Mouse (Mus musculus) frontal cortex, adult (tissue): ENCODE results near the gene Lrrc28.

Source experiments
- ATAC-seq: cut with Nextera tagmentation; 2 replicates; pipeline ENCODE4 v1.9.2; 2017; ENCODE audit warnings: mild to moderate bottlenecking, moderate library complexity, mixed read lengths; ENCODE audit not compliant: low TSS enrichment

Lrrc28 gene

DNA sequence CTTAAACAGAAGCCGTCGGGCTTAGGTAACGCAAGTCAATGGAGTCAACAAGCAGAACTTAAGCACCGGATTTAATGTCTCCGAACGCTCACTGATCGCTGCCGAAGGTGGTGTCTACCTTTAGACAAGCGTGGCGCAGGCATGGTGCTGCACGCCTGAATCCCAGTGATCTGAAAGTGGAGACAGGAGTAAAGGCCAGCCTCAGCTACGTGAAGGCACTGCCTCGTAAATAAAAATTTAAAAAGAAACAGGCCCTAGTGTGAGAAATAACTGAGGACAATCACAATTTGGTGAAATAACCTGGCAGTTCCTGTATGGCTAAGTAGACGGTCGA, 580 bp upstream of the Lrrc28 start:
- ATAC-seq = peak; percentile 12; the same call in 1 of the 2 replicates

DNA sequence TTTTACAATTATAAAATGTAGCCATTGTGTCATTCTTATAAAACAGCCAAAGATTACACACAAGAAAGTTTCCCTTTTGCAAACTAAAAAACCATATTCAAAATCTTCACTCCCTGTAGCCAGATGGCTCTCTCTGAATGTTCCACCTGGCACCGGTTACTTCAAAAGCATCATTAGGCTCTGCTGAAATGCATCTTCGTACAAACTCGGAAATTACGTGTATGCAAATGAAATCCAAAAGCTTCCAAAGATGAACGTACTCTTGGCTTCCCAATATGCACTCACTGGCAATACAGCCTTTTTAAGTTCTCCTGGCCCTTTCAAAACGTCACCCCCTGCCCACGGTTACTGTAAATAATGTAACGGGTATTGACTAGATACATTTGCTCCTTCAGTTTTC, 777 bp downstream of the Lrrc28 start:
- ATAC-seq = peak; percentile 23

- no peak for ATAC-seq
Measured at GRCm38 (mm10) chr7:67642955-67643354, 2.1 kb downstream of the Lrrc28 start.

DNA sequence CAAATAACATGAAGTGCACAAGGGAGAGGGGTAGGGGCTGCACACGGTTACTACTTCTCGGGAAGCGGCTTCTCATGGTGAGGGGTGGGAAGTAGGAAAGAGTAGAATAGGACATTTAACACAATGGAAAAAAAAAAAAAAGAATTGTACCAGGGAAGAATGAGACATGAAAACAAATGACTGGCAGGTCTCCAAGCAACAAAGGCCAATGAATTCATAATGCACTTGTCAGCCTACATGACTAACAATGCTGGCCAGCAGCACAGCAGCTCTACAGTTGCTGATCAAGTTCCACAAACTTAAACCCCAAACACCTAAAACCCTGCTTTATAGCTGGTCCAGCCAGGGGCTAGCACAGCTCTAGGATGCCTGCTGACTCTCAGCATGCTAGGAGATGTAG, 6.1 kb downstream of the Lrrc28 start:
- ATAC-seq = peak; percentile 47; the same call in 1 of the 2 replicates

GRCm38 (mm10) chr7:67636161-67636560, 8.9 kb downstream of the Lrrc28 start:
- no peak for ATAC-seq

GRCm38 (mm10) chr7:67634210-67634609, 10.9 kb downstream of the Lrrc28 start:
- no peak for ATAC-seq

GRCm38 (mm10) chr7:67632380-67632779, 12.7 kb downstream of the Lrrc28 start:
- no peak for ATAC-seq

- ATAC-seq = peak; percentile 87
Measured at GRCm38 (mm10) chr7:67630817-67631216, 14.3 kb downstream of the Lrrc28 start.

DNA sequence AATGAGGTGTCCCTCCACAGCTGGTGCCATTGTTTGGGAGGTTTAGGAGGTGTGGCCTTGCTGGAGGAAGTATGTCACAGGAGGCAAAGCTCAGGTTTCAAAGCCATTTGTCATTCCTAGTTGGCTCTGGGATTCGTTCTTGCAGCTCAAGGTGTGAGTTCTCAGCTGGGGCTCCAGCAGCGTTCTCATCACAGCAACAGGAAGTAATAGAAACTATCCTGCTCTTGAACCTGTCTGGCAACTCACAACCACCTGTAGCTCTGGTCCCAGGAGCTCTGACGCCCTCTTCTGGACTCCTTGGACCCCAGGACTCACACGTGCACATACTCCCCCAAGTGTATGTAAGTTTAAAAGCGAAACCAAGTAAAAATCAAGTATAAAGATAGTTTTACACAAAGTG, 15.4 kb downstream of the Lrrc28 start:
- ATAC-seq = no peak

DNA sequence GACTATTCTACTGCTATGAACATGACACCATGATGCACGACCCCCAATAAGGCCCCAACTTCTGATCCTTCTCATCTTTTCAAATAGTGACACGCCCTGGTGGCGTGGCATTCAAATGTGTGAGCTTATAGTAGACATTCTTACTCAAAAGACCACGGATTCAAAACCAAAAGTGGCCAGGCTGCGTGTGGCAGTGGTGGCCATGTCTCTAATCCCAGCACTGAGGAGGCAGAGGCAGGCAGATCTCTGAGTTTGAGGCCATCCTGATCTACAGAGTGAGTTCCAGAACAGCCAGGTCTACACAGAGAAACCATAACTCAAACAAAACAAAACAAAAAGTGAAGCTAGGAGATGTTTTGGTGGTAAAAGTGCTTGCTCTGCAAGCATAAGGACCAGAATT, 18.4 kb downstream of the Lrrc28 start:
- no peak for ATAC-seq

DNA sequence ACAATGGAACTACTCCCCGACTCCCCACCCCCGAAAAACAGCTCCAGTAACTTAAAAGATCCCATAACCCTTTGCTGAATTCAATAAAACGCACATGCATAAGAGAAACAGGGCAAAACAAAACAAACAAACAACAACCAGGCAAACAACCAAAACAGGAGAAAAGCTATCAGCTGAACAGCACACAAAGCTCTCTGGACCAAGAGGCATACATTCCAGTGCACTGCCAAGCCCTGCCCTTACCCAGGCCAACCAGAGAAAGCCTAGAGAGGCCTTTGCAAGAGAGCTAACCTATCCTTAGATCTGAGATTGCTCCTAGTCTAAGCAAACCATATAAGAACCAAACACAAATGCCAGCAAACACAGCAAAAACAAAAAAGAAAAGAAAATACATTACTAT, 22.9 kb downstream of the Lrrc28 start:
- ATAC-seq = no peak

DNA sequence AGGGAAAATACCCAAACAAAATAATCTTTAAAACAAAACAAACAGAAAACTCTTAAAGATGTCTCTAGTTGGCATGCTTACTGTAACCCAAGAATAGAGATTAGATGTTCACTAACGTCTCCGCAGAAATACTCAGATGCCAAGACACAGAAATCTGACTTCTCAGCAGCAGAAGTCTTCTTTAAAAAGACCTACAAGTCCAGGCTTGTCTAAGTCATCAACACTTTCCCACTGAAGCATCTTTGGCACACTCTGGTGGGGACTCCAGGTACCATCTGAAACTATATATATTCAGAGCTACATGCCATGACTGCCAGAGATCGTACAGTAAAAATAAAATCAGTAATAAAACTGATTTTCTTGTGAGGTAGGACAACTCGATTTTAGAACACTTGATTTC, 25.2 kb downstream of the Lrrc28 start:
- peak; percentile 78 for ATAC-seq

DNA sequence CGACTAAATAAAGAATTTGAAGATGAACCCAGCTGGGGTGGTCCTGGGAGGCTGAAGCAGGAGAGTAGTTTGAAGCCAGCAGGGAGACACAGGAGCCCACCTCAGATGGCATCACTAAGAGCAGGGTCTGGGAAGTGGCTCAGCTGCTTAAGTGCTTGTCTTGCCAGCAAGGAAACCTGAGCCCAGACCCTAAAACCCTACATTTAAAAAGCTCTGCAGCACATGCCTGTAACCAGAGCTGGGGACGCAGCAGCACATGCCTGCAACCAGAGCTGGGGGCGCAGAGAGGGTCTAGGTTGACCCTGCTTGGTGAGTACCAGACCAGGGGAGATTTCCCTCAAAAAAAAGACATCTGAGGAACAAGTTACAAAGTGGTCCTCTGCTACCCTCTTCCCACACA, 26.8 kb downstream of the Lrrc28 start:
- ATAC-seq = no peak

GRCm38 (mm10) chr7:67617646-67618045, 27.4 kb downstream of the Lrrc28 start:
- no peak for ATAC-seq

DNA sequence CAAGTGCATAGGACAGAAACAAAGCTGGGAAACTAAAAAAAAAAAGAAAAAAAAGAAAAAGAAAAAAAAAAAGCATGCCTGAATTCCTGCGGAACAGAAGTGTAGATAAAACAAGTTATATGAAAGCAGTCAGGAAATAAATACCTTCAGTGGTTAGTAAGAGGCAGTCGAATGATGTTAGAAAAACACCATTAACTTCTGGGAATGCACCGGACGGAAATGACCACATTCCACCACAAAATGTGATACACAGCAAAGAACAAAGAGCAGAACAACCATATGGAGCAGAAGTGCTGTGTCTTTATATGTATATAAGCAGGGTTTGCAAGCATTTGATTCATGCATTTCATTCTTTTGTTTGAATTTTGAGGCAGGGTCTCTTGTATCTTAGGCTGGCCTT, 28.2 kb downstream of the Lrrc28 start:
- no peak for ATAC-seq

- ATAC-seq = no peak
Measured at GRCm38 (mm10) chr7:67614464-67614861, 30.6 kb downstream of the Lrrc28 start.

GRCm38 (mm10) chr7:67613795-67614463, 31.1 kb downstream of the Lrrc28 start:
- no peak for ATAC-seq

GRCm38 (mm10) chr7:67608348-67609024, 36.6 kb downstream of the Lrrc28 start:
- ATAC-seq = no peak

DNA sequence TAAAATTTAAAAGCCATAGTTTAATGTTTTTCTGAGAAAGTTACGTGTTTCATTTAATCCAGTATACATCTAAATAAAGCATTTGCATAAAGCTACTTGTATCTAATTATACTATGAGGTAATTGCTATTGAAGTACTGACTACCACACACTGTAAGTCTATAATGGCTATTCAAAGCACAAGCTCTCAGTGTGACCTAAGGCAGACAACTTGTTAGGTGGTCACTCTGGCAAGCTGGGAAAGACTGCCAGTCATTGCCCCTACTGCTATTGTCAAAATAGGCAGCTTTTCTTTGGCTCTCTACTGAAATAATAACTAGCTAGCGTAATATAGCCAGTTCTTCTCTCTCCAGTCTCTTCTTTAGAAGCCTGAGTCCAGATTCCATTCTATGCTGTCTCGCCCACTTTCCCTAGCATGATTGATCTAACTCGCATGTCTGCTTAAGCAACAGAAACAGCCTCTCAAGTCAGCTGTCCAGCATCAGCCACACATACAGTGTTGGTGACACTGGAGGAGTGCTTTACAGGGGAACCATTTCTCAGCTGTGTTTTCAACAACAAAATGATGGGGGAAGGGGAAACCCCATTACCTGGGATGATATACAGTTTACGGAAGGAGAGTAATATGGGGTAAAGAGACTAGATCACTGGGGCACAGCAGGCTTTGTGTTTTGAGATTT, 37.3 kb downstream of the Lrrc28 start:
- ATAC-seq = no peak

- no peak for ATAC-seq
Measured at GRCm38 (mm10) chr7:67606250-67606649, 38.8 kb downstream of the Lrrc28 start.

DNA sequence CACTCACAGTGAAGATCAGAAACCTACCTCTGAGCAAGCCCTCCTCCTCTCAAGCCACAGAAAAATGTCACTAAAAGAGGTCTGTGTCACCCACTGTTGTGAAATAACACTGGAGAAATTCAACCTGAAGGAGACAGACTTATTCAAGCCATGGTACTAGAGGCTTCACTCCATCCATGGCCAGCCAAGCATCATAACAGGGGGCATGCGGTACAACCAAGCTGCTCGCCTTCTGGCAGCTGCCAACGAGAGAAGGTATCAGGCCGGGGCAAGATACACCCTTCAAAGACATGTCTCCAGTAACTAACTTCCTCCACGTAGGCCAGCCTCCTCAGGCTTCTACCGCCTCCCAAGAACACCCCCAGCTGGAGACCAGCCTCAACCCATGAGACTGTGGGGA, 40.0 kb downstream of the Lrrc28 start:
- no peak for ATAC-seq

DNA sequence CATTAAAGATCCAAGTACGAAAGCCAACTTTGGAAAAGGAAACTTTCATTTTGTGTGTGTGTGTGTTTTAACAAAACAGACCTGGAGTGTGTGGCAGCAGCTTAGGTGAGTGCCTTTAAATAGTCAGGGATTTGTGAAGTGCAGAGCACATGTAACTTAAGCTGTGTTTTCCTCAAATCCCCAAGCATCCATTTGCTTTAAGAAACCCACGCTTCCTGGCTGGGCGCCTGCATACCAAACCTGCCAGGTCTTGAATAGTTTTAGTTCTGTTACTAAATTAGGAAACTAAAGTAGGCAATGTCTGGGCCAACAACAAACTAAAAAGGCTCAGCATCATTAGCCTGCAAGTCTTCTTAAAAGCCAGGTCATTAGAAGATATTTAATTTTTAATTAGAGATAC, 47.0 kb downstream of the Lrrc28 start:
- peak; percentile 82 for ATAC-seq

GRCm38 (mm10) chr7:67596961-67597360, 48.1 kb downstream of the Lrrc28 start:
- no peak for ATAC-seq
